Mouse (Mus musculus) spleen, adult 2 months (tissue): ENCODE data around the gene Efemp2. TPM values are rescaled to one million over a fixed set of nuclear protein-coding genes. Genes with fewer than 3 reads are reported as not detected.
A peak's percentile ranks its signal among the peaks of the same experiment; 100 is the strongest.

Experiments
- DNase-seq, 2 experiments: peaks; one replicate each; pipeline versions ENCODE4 v3.0.0 to v3.0.0-alpha.2; 2012 to 2021; ENCODE audit warnings: low spot score in 2 of 2, low read depth in 1 of 2
- H3K27ac ChIP-seq: fragments of 200-500 bp; 2 replicates; pipeline ENCODE4 v1.5.1; 2012; ENCODE audit warnings: low read length, inconsistent platforms; ENCODE audit not compliant: insufficient read depth
- H3K27me3 ChIP-seq: fragments of 200-500 bp; 2 replicates; pipeline ENCODE4 v1.6.1; 2012; ENCODE audit warnings: mild to moderate bottlenecking, moderate library complexity, low read length, inconsistent platforms; ENCODE audit not compliant: control insufficient read depth, insufficient read depth
- H3K36me3 ChIP-seq: fragments of 200-500 bp; 2 replicates; pipeline ENCODE4 v1.6.1; 2012; ENCODE audit warnings: mild to moderate bottlenecking, low read length, inconsistent platforms; ENCODE audit not compliant: control insufficient read depth, insufficient read depth
- H3K4me1 ChIP-seq: fragments of 200-500 bp; 2 replicates; pipeline ENCODE4 v1.6.1; 2011; ENCODE audit warnings: inconsistent platforms; ENCODE audit not compliant: control insufficient read depth, insufficient read depth, insufficient read length
- H3K4me3 ChIP-seq: fragments of 200-500 bp; 2 replicates; pipeline ENCODE4 v1.5.1; 2011; ENCODE audit warnings: mild to moderate bottlenecking, inconsistent platforms; ENCODE audit not compliant: insufficient read depth, insufficient read length; ENCODE audit errors: extremely low read depth
- CTCF ChIP-seq: fragments of 200-500 bp; IDR thresholded peaks from 2 replicates; pipeline ENCODE4 v1.5.1; 2011; ENCODE audit warnings: mild to moderate bottlenecking, inconsistent platforms; ENCODE audit not compliant: insufficient read depth, insufficient read length, insufficient replicate concordance; ENCODE audit errors: extremely low read depth
- POLR2A ChIP-seq: fragments of 200-500 bp; IDR thresholded peaks from 2 replicates; pipeline ENCODE4 v1.6.1; 2011; ENCODE audit warnings: low read depth, low read length, inconsistent platforms
- WGBS: fragments of 180-500 bp; shearing (Covaris S2); methylation state at CpG from one replicate; pipeline ENCODE4 v1.1.7; 2018; 5-methylcytosine and 5-hydroxymethylcytosine counted together
- polyA plus RNA-seq: library from polyadenylated mRNA; depleted of rRNA; stranded (reverse); fragments of >200 nt; gene quantifications from 2 replicates; pipeline ENCODE4 v1.2.3, GENCODE M21; 2012

Gene Efemp2
- polyA plus RNA-seq, 1 experiment, result 21.7 TPM

- peaks cover 3% of the 10 kb centered on the region; the same call in 1 of the 2 replicates for H3K4me1 ChIP-seq
- no peak for DNase-seq
- 58% methylated on average over 6 of the region's 6 CpGs for WGBS
- peaks cover 16% of the 10 kb centered on the region for H3K36me3 ChIP-seq
- no peak for TF ChIP-seq CTCF
- TF ChIP-seq POLR2A, result no peak
- H3K4me3 ChIP-seq, result 0 out of 2 replicates have a peak overlapping the region, but pooled peaks have one; percentile 19
- H3K27ac ChIP-seq, result peak overlapping the region; percentile 46
- H3K27me3 ChIP-seq, result no peaks in the 10 kb centered on the region
Observed at GRCm38 (mm10) chr19:5466916-5467500, 6.7 kb upstream of the Efemp2 start.

GRCm38 (mm10) chr19:5468374-5468773 lies 5.4 kb upstream of the Efemp2 start, which contains the start of gene Ctsw:
TSS of gene Ctsw (minus strand) at chr19:5468507.
- TF ChIP-seq POLR2A (peak; percentile 18; the same call in 1 of the 2 replicates), CTCF (no peak)
- H3K27ac ChIP-seq, result peak within 1 kb of the TSS; percentile 45
- H3K4me1 ChIP-seq, result peaks cover 3% of the 10 kb centered on the region; the same call in 1 of the 2 replicates
- peak in 1 of 2 experiments; percentile 33 for DNase-seq
- 18% methylated on average over 5 of the region's 5 CpGs for WGBS
- peak within 1 kb of the TSS; percentile 19; the same call in 1 of the 2 replicates for H3K4me3 ChIP-seq
- no peaks in the 10 kb centered on the region; the same call in 1 of the 2 replicates for H3K27me3 ChIP-seq
- peaks cover 10% of the 10 kb centered on the region for H3K36me3 ChIP-seq

DNA sequence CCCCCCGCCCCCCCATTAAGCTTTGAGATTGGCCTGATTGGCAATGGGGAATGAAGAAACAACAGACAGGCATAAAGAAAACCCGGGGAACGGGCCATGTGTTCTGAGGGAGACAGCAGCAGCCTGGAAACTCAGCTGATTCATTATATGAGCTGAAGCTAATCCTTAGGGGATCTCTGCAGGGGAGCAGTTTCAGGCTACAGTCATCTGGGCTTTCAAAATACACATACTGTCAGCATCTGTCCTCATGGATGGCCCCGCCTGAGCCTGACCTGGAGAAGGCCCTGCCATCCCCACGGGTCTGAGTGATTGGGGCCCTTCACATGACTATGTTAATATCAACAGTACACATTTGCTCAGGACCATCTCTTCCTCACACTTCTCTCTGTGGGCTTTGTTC lies 1.9 kb upstream of the Efemp2 start:
- Histone ChIP-seq H3K4me1 (peaks cover 5% of the 10 kb centered on the region), H3K27ac (no peak overlapping the region), H3K27me3 (peaks cover 13% of the 10 kb centered on the region), H3K36me3 (no peaks in the 10 kb centered on the region), H3K4me3 (no peak overlapping the region)
- WGBS, result 74% methylated on average over 5 of the region's 5 CpGs
- no peak for DNase-seq
- TF ChIP-seq CTCF (no peak), POLR2A (no peak)

DNA sequence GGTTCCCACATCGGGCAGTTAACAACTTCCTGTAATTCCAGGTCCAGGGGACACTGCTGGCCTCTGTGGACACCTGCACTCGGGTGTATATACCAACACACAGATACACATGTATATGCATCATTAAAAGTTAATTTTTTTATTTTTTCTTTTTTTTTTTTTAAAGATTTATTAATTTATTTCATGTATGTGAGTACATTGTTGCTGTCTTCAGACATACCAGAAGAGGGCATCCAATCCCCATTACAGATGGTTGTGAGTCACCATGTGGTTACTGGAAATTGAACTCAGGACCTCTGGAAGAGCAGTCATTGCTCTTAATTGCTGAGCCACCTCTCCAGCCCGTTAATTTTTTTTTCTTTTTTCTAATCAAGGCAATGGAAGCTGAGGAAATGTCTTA lies 897 bp upstream of the Efemp2 start:
- TF ChIP-seq POLR2A (no peak), CTCF (no peak)
- Histone ChIP-seq H3K27me3 (peaks cover 13% of the 10 kb centered on the region), H3K27ac (no peak overlapping the region), H3K4me3 (no peak overlapping the region), H3K4me1 (peaks cover 5% of the 10 kb centered on the region), H3K36me3 (no peaks in the 10 kb centered on the region)
- no peak for DNase-seq
- 75% methylated on average over 3 of the region's 3 CpGs for WGBS

- Histone ChIP-seq H3K27ac (no peak overlapping the region; the same call in 1 of the 2 replicates), H3K4me1 (peaks cover 2% of the 10 kb centered on the region), H3K4me3 (peak overlapping the region; percentile 38; the same call in 1 of the 2 replicates), H3K36me3 (no peaks in the 10 kb centered on the region), H3K27me3 (peaks cover 13% of the 10 kb centered on the region)
- DNase-seq, result no peak
- WGBS, result 3% methylated on average over 56 of the region's 68 CpGs
- TF ChIP-seq CTCF (no peak), POLR2A (no peak)
Observed at GRCm38 (mm10) chr19:5474281-5475068, 721 bp downstream of the Efemp2 start.

GRCm38 (mm10) chr19:5475069-5475714 lies 1.4 kb downstream of the Efemp2 start:
- H3K27ac ChIP-seq, result no peak overlapping the region; the same call in 1 of the 2 replicates

More at GRCm38 (mm10) chr19:5475069-5475714, 1.4 kb downstream of the Efemp2 start:
- peaks cover 2% of the 10 kb centered on the region for H3K4me1 ChIP-seq
- H3K36me3 ChIP-seq, result no peaks in the 10 kb centered on the region
- TF ChIP-seq CTCF (no peak), POLR2A (no peak)
- H3K4me3 ChIP-seq, result peak overlapping the region; percentile 38; the same call in 1 of the 2 replicates
- WGBS, result 74% methylated on average over 13 of the region's 13 CpGs
- H3K27me3 ChIP-seq, result peaks cover 13% of the 10 kb centered on the region
- no peak for DNase-seq
